Mouse (Mus musculus) forebrain, postnatal 0 days (tissue): ENCODE measurements around the gene Cyth2. TPM values are rescaled to one million over a fixed set of nuclear protein-coding genes. Genes with fewer than 3 reads are reported as not detected.

Experiments
- ATAC-seq: fragments of 200-750 bp; cut with Nextera tagmentation; 2 replicates; pipeline ENCODE4 v1.8.0; 2017; ENCODE audit warnings: mild to moderate bottlenecking, moderate library complexity
- DNase-seq: peaks from one replicate; pipeline ENCODE4 v3.0.0-alpha.2; 2015
- H3K27ac ChIP-seq: fragments of 300-500 bp; sonication (generic); 2 replicates; pipeline ENCODE4 v1.5.1; 2014; ENCODE audit warnings: low read depth, mild to moderate bottlenecking, antibody characterized with exemption, low read length, moderate library complexity, mixed read lengths
- H3K27me3 ChIP-seq: fragments of 300-500 bp; sonication (generic); 2 replicates; pipeline ENCODE4 v1.6.1; 2014; ENCODE audit warnings: mild to moderate bottlenecking, low read length, mixed read lengths; ENCODE audit not compliant: insufficient read depth
- H3K36me3 ChIP-seq: fragments of 300-500 bp; sonication (generic); 2 replicates; pipeline ENCODE4 v1.6.1; 2014; ENCODE audit warnings: mild to moderate bottlenecking, moderate library complexity; ENCODE audit not compliant: insufficient read depth
- H3K4me1 ChIP-seq: fragments of 300-500 bp; sonication (generic); 2 replicates; pipeline ENCODE4 v1.6.1; 2014; ENCODE audit warnings: antibody characterized with exemption; ENCODE audit not compliant: insufficient read depth
- H3K4me2 ChIP-seq: fragments of 300-500 bp; sonication (generic); 2 replicates; pipeline ENCODE4 v1.6.1; 2014; ENCODE audit warnings: low read depth, mild to moderate bottlenecking, moderate library complexity
- H3K4me3 ChIP-seq: fragments of 300-500 bp; sonication (generic); 2 replicates; pipeline ENCODE4 v1.5.1; 2014; ENCODE audit warnings: low read depth, low read length, mixed read lengths
- H3K9ac ChIP-seq: fragments of 300-500 bp; sonication (generic); 2 replicates; pipeline ENCODE4 v1.6.1; 2014; ENCODE audit warnings: mild to moderate bottlenecking
- H3K9me3 ChIP-seq: fragments of 300-500 bp; sonication (generic); 2 replicates; pipeline ENCODE4 v1.6.1; 2016; ENCODE audit warnings: low read length
- CTCF ChIP-seq: sonication (generic); IDR thresholded peaks from 2 replicates; pipeline ENCODE4 v1.5.1; 2016; ENCODE audit warnings: antibody characterized with exemption, control low read depth, low read depth
- WGBS: fragments of 180-500 bp; shearing (Covaris S2); extraction: QIAGEN DNeasy Blood & Tissue Kit; methylation state at CpG from one replicate; pipeline ENCODE4 v1.1.7; 2014; 5-methylcytosine and 5-hydroxymethylcytosine counted together
- polyA plus RNA-seq: library from polyadenylated mRNA; unstranded; fragments of >200 nt; fragmentation: Nextera tagmentation; extraction: Ambion mirVana; gene quantifications from 2 replicates; pipeline ENCODE4 v1.2.1, GENCODE M21; 2015
- total RNA-seq: library from RNA; depleted of rRNA; stranded (reverse); fragments of >200 nt; gene quantifications from 2 replicates; pipeline ENCODE4 v1.2.3, GENCODE M21; 2014

Cyth2 gene
- total and polyA plus RNA-seq, 2 experiments from 2014 or later = 253 to 282 TPM

GRCm38 (mm10) chr7:45800546-45801204 lies 13.7 kb downstream of the Cyth2 start:
- WGBS = 34% methylated on average over 24 of the region's 25 CpGs
- H3K4me2 ChIP-seq = no peak overlapping the region
- no peak overlapping the region for H3K9ac ChIP-seq
- H3K27ac ChIP-seq = peak overlapping the region; percentile 57; the same call in 1 of the 2 replicates
- ATAC-seq = no peak
- no peak overlapping the region for H3K4me3 ChIP-seq
- TF ChIP-seq CTCF = no peak
- no peaks in the 10 kb centered on the region for H3K27me3 ChIP-seq
- 0 out of 2 replicates have a peak, but pooled peaks cover 2% of the 10 kb centered on the region for H3K4me1 ChIP-seq
- H3K9me3 ChIP-seq = no peaks in the 10 kb centered on the region
- peaks cover 60% of the 10 kb centered on the region for H3K36me3 ChIP-seq
- DNase-seq = no peak

DNA sequence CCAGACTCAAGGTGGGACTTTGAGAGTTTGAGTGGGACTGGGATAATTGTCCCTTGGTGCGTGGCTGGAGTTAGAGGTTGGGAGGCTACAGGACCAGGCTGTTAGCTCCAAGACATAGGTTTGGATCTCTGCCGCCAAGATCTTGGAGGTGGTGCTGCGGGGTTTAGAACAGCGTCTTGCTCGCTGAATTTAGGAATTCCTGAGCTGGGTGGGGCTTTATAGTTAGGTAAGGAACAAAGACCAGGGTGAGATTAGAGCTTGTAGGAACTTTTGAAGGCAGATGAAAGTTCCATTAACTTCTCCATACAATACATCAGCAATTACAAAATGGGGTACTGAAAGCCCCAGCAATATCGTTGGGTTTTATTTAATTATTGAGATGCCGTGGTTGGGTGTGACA lies 14.4 kb downstream of the Cyth2 start:
- Histone ChIP-seq H3K4me1 (0 out of 2 replicates have a peak, but pooled peaks cover 2% of the 10 kb centered on the region), H3K9me3 (no peaks in the 10 kb centered on the region), H3K27ac (no peak overlapping the region), H3K36me3 (peaks cover 67% of the 10 kb centered on the region), H3K4me2 (no peak overlapping the region), H3K4me3 (no peak overlapping the region), H3K9ac (no peak overlapping the region), H3K27me3 (no peaks in the 10 kb centered on the region)
- TF ChIP-seq CTCF = no peak
- WGBS = 45% methylated on average over 7 of the region's 7 CpGs
- DNase-seq (no peak), ATAC-seq (no peak)

- Histone ChIP-seq H3K4me2 (no peak overlapping the region), H3K36me3 (peaks cover 69% of the 10 kb centered on the region)
- TF ChIP-seq CTCF = no peak
Measured at GRCm38 (mm10) chr7:45798931-45799330, 15.4 kb downstream of the Cyth2 start.

GRCm38 (mm10) chr7:45798511-45798836 lies 15.9 kb downstream of the Cyth2 start:
- no peak for TF ChIP-seq CTCF
- H3K36me3 ChIP-seq = peaks cover 69% of the 10 kb centered on the region
- H3K27ac ChIP-seq = no peak overlapping the region
- H3K4me1 ChIP-seq = 0 out of 2 replicates have a peak, but pooled peaks cover 2% of the 10 kb centered on the region
- H3K9me3 ChIP-seq = no peaks in the 10 kb centered on the region
- no peaks in the 10 kb centered on the region for H3K27me3 ChIP-seq
- no peak for ATAC-seq
- peak overlapping the region; percentile 19 for H3K4me3 ChIP-seq
- H3K9ac ChIP-seq = peak overlapping the region; percentile 14
- 5% methylated on average over 19 of the region's 19 CpGs for WGBS
- H3K4me2 ChIP-seq = peak overlapping the region; percentile 41
- DNase-seq = no peak

More at GRCm38 (mm10) chr7:45798931-45799330, 15.4 kb downstream of the Cyth2 start:
- Histone ChIP-seq H3K4me3 (no peak overlapping the region), H3K27ac (no peak overlapping the region), H3K4me1 (0 out of 2 replicates have a peak, but pooled peaks cover 2% of the 10 kb centered on the region), H3K27me3 (no peaks in the 10 kb centered on the region), H3K9me3 (no peaks in the 10 kb centered on the region), H3K9ac (0 out of 2 replicates have a peak overlapping the region, but pooled peaks have one; percentile 14)
- ATAC-seq (no peak), DNase-seq (no peak)
- 60% methylated on average over 7 of the region's 7 CpGs for WGBS

GRCm38 (mm10) chr7:45797661-45798510 lies 16.5 kb downstream of the Cyth2 start:
- no peaks in the 10 kb centered on the region for H3K9me3 ChIP-seq
- H3K4me2 ChIP-seq = peak overlapping the region; percentile 41
- TF ChIP-seq CTCF = no peak
- peak overlapping the region; percentile 14 for H3K9ac ChIP-seq
- DNase-seq = no peak
- peak; percentile 25; the same call in 1 of the 2 replicates for ATAC-seq
- peak overlapping the region; percentile 19 for H3K4me3 ChIP-seq
- no peaks in the 10 kb centered on the region for H3K27me3 ChIP-seq
- peaks cover 69% of the 10 kb centered on the region for H3K36me3 ChIP-seq
- H3K4me1 ChIP-seq = 0 out of 2 replicates have a peak, but pooled peaks cover 2% of the 10 kb centered on the region
- 3% methylated on average over 59 of the region's 60 CpGs for WGBS
- H3K27ac ChIP-seq = no peak overlapping the region

DNA sequence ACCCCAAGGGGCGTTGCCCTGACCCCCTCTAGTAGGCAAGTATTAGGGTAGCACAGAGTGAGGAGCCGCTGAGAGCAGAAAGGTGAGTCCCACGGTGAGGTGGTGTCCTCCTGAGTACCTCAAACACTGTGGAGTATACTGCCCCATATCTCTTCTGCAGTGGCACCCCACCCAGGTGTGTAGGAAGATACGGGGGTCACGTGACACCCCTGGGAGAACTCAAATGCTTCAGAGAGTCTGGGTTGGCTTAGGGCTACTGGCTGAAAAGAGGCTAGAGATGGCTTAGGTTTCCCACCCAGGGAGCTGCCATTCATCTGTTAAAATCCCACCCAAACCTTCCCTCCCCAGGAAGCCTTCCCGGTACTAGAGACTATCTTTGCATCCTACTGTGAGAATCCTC lies 17.4 kb downstream of the Cyth2 start:
- Histone ChIP-seq H3K4me2 (0 out of 2 replicates have a peak overlapping the region, but pooled peaks have one; percentile 41), H3K27ac (no peak overlapping the region), H3K9ac (peak overlapping the region; percentile 14; the same call in 1 of the 2 replicates), H3K4me1 (0 out of 2 replicates have a peak, but pooled peaks cover 2% of the 10 kb centered on the region), H3K9me3 (no peaks in the 10 kb centered on the region), H3K36me3 (peaks cover 69% of the 10 kb centered on the region), H3K27me3 (no peaks in the 10 kb centered on the region), H3K4me3 (no peak overlapping the region)
- no peak for TF ChIP-seq CTCF
- no peak for ATAC-seq
- no peak for DNase-seq
- WGBS = 42% methylated on average over 6 of the region's 6 CpGs
